Mouse (Mus musculus) megakaryocyte, embryonic 14.5 days (primary cell): ENCODE measurements around the gene Zfp978. TPM values are rescaled to one million over a fixed set of nuclear protein-coding genes. Genes with fewer than 3 reads are reported as not detected.
"Not testable (repeated sequence)": the region's sequence is repeated elsewhere in the genome, so short reads cannot be mapped to it uniquely, and the experiment has no call there.

ENCODE experiments used
- H3K27me3 ChIP-seq: replicated peaks from 2 replicates; pipeline ENCODE3; 2012; ENCODE audit warnings: inconsistent platforms
- H3K36me3 ChIP-seq: replicated peaks from 2 replicates; pipeline ENCODE3; 2012; ENCODE audit warnings: low read length, inconsistent platforms, mixed read lengths
- H3K4me1 ChIP-seq: 2 replicates; pipeline ENCODE4 v1.6.1; 2012; ENCODE audit warnings: inconsistent platforms
- H3K4me3 ChIP-seq: replicated peaks from 2 replicates; pipeline ENCODE3; 2012; ENCODE audit warnings: moderate library complexity, mild to moderate bottlenecking, inconsistent platforms
- H3K9me3 ChIP-seq: 2 replicates; pipeline ENCODE4 v1.6.1; 2012; ENCODE audit warnings: inconsistent platforms
- FLI1 ChIP-seq: IDR thresholded peaks from 2 replicates; pipeline ENCODE4 v1.6.1; 2012; ENCODE audit warnings: low read length, inconsistent platforms, mixed read lengths
- GATA1 ChIP-seq: IDR thresholded peaks from 3 replicates; pipeline ENCODE4 v1.6.1; 2012; ENCODE audit warnings: mixed read lengths, low read length, inconsistent platforms, borderline replicate concordance
- polyA plus RNA-seq: library from polyadenylated mRNA; stranded (reverse); fragments of >175 nt; gene quantifications from 2 replicates; pipeline ENCODE4 v1.2.3, GENCODE M21; 2012; ENCODE audit warnings: low replicate concordance; ENCODE audit not compliant: insufficient read depth

Zfp978 gene
- polyA plus RNA-seq = not detected in 2 replicates

GRCm38 (mm10) chr4:147361003-147361402 lies at the start of gene Zfp978:
Gene Zfp978 (plus strand): TSS chr4:147361303.
- H3K4me3 ChIP-seq, H3K4me1 ChIP-seq, H3K9me3 ChIP-seq, H3K36me3 ChIP-seq, H3K27me3 ChIP-seq: not testable (repeated sequence)

- H3K36me3 ChIP-seq, H3K27me3 ChIP-seq, H3K4me1 ChIP-seq, H3K4me3 ChIP-seq: not testable (repeated sequence)
- peaks cover 42% of the 10 kb centered on the region for H3K9me3 ChIP-seq
Observed at GRCm38 (mm10) chr4:147335036-147335690, 25.9 kb upstream of the Zfp978 start.

- not testable (repeated sequence) for H3K27me3 ChIP-seq, H3K4me1 ChIP-seq, H3K4me3 ChIP-seq, H3K36me3 ChIP-seq
- H3K9me3 ChIP-seq = peaks cover 46% of the 10 kb centered on the region
Observed at GRCm38 (mm10) chr4:147335691-147336367, 25.3 kb upstream of the Zfp978 start.

- peaks cover 48% of the 10 kb centered on the region for H3K9me3 ChIP-seq
- H3K4me3 ChIP-seq, H3K36me3 ChIP-seq, H3K4me1 ChIP-seq, H3K27me3 ChIP-seq: not testable (repeated sequence)
Observed at GRCm38 (mm10) chr4:147336368-147337195, 24.5 kb upstream of the Zfp978 start.

- peaks cover 48% of the 10 kb centered on the region for H3K9me3 ChIP-seq
- not testable (repeated sequence) for H3K27me3 ChIP-seq, H3K4me3 ChIP-seq, H3K36me3 ChIP-seq, H3K4me1 ChIP-seq
Observed at GRCm38 (mm10) chr4:147337520-147337919, 23.6 kb upstream of the Zfp978 start.

GRCm38 (mm10) chr4:147338032-147338610 lies 23.0 kb upstream of the Zfp978 start:
- no peaks in the 10 kb centered on the region for H3K27me3 ChIP-seq
- no peak overlapping the region for H3K4me3 ChIP-seq
- TF ChIP-seq GATA1 (no peak), FLI1 (no peak)
- peaks cover 52% of the 10 kb centered on the region for H3K9me3 ChIP-seq
- H3K4me1 ChIP-seq = no peaks in the 10 kb centered on the region
- H3K36me3 ChIP-seq = no peaks in the 10 kb centered on the region

GRCm38 (mm10) chr4:147338706-147339105 lies 22.4 kb upstream of the Zfp978 start:
- H3K4me1 ChIP-seq, H3K27me3 ChIP-seq, H3K36me3 ChIP-seq, H3K4me3 ChIP-seq: not testable (repeated sequence)
- H3K9me3 ChIP-seq = peaks cover 58% of the 10 kb centered on the region

- not testable (repeated sequence) for H3K4me3 ChIP-seq, H3K36me3 ChIP-seq, H3K27me3 ChIP-seq, H3K4me1 ChIP-seq
- H3K9me3 ChIP-seq = peaks cover 58% of the 10 kb centered on the region
Observed at GRCm38 (mm10) chr4:147339601-147340219, 21.4 kb upstream of the Zfp978 start.

GRCm38 (mm10) chr4:147340236-147340635 lies 20.9 kb upstream of the Zfp978 start:
- not testable (repeated sequence) for H3K4me3 ChIP-seq, H3K36me3 ChIP-seq, H3K4me1 ChIP-seq, H3K27me3 ChIP-seq
- H3K9me3 ChIP-seq = peaks cover 56% of the 10 kb centered on the region

GRCm38 (mm10) chr4:147340876-147341275 lies 20.2 kb upstream of the Zfp978 start:
- H3K4me1 ChIP-seq, H3K4me3 ChIP-seq, H3K36me3 ChIP-seq, H3K27me3 ChIP-seq: not testable (repeated sequence)
- peaks cover 49% of the 10 kb centered on the region for H3K9me3 ChIP-seq

GRCm38 (mm10) chr4:147343042-147343908 lies 17.8 kb upstream of the Zfp978 start:
- H3K36me3 ChIP-seq, H3K4me1 ChIP-seq, H3K27me3 ChIP-seq: not testable (repeated sequence)
- Histone ChIP-seq H3K4me3 (peak overlapping the region; percentile 57), H3K9me3 (peaks cover 34% of the 10 kb centered on the region)

- not testable (repeated sequence) for H3K27me3 ChIP-seq, H3K4me3 ChIP-seq, H3K4me1 ChIP-seq, H3K36me3 ChIP-seq
- peaks cover 38% of the 10 kb centered on the region for H3K9me3 ChIP-seq
Observed at GRCm38 (mm10) chr4:147345061-147345554, 16.0 kb upstream of the Zfp978 start.

GRCm38 (mm10) chr4:147346361-147347035 lies 14.6 kb upstream of the Zfp978 start:
- not testable (repeated sequence) for H3K4me1 ChIP-seq, H3K27me3 ChIP-seq, H3K4me3 ChIP-seq, H3K36me3 ChIP-seq
- H3K9me3 ChIP-seq = peaks cover 43% of the 10 kb centered on the region
